Mouse (Mus musculus) left cerebral cortex, postnatal 10 days (tissue): ENCODE results near the gene Rer1. TPM values are rescaled to one million over a fixed set of nuclear protein-coding genes. Genes with fewer than 3 reads are reported as not detected.
"Not testable (repeated sequence)": the region's sequence is repeated elsewhere in the genome, so short reads cannot be mapped to it uniquely, and the experiment has no call there.

Experiments
- DNase-seq, 2 experiments: peaks; one replicate each; pipeline ENCODE4 v3.0.0; 2021 to 2022; ENCODE audit warnings: low spot score in 2 of 2, mixed read lengths in 1 of 2; ENCODE audit errors: extremely low spot score in 1 of 2
- intact Hi-C: fragments of 180-260 bp; cut with DNase I; formaldehyde crosslinking; loops from one replicate; pipeline ENCODE4 v1.15.1; 2025
- total RNA-seq, 2 experiments: library from RNA; stranded (reverse); gene quantifications; 2 replicates each; pipeline ENCODE4 v1.2.3; 2021

Gene Rer1
- total RNA-seq, 2 experiments from 2014 or later = 68.8 to 71.0 TPM

GRCm38 (mm10) chr4:155084351-155084750 is 1.8 kb downstream of the Rer1 start:
- DNase-seq = no peak
- intact Hi-C loops = no loop called here

DNA sequence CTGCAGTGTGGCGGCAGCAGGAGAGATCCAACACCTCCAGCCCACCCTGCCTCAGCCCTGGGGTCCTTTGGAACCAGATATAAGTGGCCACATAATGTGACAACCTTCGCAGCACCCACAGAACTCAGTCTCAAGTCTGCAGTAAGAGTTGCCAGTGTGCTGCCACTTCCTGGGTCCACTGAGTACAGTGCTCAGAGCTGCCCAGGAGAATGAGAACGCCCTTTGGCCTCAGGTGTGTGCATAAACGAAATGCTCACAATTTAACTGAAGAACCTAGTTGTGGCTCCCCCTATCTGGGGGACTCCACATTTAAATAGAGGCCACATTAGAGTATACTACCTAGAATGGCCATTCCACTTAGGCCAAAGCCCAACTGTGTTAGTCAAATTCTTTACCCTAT is 2.6 kb downstream of the Rer1 start:
- no peak for DNase-seq
- intact Hi-C loops = no loop called here

- intact Hi-C loops = no loop called here
- DNase-seq = no peak
Measured at GRCm38 (mm10) chr4:155079666-155080065, 6.5 kb downstream of the Rer1 start.

DNA sequence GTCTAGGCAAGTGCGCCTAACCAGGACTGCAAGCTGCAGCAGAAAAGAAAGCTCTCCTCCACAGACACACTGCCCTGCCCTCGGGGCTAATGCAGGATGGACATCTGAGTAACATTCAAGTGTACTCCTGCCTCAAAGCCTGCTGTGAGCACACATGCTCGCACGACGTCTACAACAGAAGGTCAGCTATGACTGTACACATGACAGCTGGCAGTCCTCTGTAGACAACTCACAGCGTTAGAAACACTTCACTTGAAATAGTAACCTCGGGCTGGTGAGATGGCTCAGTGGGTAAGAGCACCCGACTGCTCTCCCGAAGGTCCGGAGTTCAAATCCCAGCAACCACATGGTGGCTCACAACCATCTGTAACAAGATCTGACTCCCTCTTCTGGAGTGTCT is 7.4 kb downstream of the Rer1 start:
- intact Hi-C loops, DNase-seq: not testable (repeated sequence)

GRCm38 (mm10) chr4:155076677-155077076 is 9.5 kb downstream of the Rer1 start:
- DNase-seq = no peak
- intact Hi-C loops = no loop called here

DNA sequence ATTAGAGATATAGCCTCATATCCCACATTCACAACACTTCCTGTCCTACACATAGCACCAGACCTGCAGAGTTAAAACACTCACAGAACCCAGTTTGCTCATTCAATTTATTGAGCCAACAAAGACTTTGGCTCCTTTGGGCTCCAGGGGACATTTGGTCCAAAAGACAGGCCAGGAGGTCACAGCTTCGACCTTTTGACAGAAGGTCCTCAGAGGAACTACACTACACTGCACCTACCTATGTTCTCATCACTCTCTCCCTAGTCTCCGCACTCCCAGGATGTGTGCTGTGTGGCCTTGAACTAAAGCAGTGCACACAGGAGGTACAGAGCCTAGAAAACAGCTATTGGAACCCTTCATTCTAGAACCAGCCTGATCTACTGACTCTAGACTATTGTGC is 10.4 kb downstream of the Rer1 start:
- DNase-seq = no peak
- intact Hi-C loops = no loop called here

DNA sequence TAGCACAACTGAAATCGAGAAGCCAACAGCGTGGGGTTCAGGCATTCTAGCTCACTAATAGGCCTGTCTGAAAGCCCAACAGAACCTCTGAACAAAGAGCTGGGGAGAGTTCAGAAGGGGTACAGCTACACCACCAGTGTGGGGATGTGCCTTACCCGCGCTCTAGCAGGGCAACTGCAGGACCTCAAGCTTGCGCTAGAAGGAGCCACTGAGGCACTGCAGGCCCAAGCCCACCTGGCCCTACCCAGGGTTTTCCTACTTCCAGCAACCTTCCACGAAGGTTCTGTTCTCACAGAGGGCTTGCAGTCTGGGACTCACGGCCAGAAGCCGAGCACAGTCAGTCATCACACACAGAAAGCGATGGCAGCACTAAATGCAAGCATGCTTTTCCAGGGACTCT is 11.0 kb downstream of the Rer1 start:
- DNase-seq = no peak
- intact Hi-C loops = no loop called here

- intact Hi-C loops = no loop called here
- no peak for DNase-seq
Measured at GRCm38 (mm10) chr4:155074418-155074817, 11.8 kb downstream of the Rer1 start.

GRCm38 (mm10) chr4:155070921-155071320 is 15.3 kb downstream of the Rer1 start:
- intact Hi-C loops = no loop called here
- no peak for DNase-seq

- intact Hi-C loops = no loop called here
- DNase-seq = no peak
Measured at GRCm38 (mm10) chr4:155070199-155070598, 16.0 kb downstream of the Rer1 start.

DNA sequence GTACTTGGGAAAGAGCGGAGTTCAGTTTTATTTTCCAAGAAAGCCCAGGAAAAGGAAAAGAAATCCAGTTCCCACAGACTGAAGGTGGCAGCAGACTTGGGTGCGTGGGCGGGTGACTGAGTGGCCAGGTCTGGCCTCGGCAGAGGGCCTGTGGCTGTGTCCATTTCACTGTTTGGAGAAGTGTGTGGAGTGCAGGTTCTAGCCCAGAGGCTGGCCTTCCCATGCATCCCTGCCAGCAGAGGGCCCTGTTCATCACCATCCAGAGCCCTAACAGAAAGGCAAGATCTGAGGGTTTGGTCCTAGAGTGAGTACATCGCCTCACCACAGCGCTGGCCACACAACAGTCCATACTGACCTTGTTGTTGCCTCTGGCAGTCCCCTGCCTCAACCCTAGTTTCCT is 17.0 kb downstream of the Rer1 start:
- peak in 1 of 2 experiments; percentile 59 for DNase-seq
- intact Hi-C loops = loop anchor here (5.0 kb wide), 1 partner anchor 192 kb away; no protein-coding TSS in a partner anchor

DNA sequence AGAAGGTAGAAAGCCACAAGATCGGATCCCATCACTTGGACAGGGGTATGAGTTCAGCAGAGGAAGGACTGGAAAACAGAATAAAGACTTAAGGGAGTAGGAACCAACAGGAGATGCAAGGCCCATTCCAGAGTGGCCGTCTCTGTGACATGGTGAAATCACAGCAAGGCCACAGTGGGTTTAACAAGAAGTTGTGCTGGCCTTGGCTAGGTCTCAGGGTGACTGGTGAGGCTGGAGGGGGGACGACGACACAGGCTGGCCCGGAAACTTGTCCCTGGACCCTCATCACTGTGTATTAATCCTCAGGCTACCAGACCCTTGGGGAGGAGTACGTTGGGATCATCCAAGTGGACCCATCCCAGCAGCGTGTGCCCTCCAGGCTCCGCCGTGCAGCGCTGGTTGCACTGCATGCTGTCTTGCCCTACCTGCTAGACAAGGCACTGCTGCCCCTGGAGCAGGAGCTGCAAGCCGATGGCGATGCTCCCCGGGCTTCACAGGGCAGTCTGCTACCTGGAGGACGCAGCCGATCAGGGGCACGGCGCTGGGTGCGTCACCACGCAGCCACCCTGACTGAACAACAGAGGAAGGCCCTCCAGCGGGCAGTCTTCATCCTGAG is 17.7 kb downstream of the Rer1 start:
- no peak for DNase-seq
- intact Hi-C loops = loop anchor here (5.0 kb wide), 1 partner anchor 191 kb away; no protein-coding TSS in a partner anchor

DNA sequence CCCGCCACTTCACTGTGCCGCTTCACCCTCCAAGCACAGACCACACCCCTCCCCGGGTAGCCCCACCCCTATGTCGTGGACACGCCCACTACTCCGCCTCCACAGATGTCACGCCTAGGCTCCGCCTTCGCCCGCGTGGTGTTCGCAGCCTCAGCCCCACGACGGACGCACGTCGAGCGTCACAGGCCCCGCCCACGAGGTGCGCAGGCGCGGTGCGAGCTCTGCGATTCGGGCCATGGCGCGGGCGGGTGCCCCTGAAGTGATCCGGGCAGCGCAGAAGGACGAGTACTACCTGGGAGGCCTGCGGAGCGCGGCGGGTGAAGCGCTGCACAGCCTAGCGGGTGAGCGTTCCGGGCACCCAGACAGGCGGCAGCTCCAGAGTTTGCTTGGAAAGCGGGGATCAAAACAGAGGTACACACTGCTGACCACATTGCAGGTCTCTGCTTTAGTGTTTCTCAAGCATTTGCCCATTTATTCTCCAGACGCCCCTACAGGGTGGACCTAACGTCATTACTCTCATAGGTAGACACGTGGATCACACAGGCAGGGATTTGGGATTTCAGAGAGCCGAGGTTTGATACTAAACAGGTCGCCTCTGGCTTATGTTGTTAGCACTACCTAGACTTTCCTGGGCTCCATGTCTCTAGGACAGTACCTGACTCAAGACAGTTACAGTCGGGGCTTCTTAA is 19.2 kb downstream of the Rer1 start, which contains the start of gene Pex10:
Gene Pex10, plus strand, starts transcription at position 183 of the 689 bp plus-strand sequence.
- peak; percentile 94 to 98 for DNase-seq
- intact Hi-C loops = loop anchor here (5.0 kb wide), 1 partner anchor 190 kb away; no protein-coding TSS in a partner anchor

- intact Hi-C loops = loop anchor here (5.0 kb wide), 1 partner anchor 189 kb away; no protein-coding TSS in a partner anchor
- DNase-seq = peak; percentile 86 to 92
Measured at GRCm38 (mm10) chr4:155065970-155066833, 20.0 kb downstream of the Rer1 start.

GRCm38 (mm10) chr4:155064474-155064873 is 21.7 kb downstream of the Rer1 start:
- DNase-seq = no peak
- intact Hi-C loops = no loop called here

DNA sequence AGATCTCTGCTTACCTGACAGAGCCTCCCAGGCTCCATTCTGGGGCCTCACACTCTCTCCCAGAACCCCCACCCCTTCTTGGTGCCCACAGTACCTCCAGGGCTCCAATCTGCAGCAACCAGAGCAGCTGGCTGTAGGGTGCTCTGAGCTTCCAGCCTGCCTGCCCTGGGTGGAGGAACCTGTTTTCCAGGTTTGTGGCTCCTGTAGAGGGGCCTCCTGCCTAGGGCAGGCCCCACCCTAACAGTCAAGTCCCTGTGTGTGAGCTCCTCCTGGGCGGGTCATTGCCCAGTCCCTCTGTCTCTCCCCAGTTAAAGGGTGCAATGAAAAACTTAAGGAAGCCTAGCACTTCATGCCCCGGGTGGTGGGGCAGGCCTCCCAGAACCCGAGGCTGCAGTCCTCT is 22.3 kb downstream of the Rer1 start:
- DNase-seq = no peak
- intact Hi-C loops = loop anchor here (2.0 kb wide), 1 partner anchor 81 kb away; no protein-coding TSS in a partner anchor

GRCm38 (mm10) chr4:155058325-155058724 is 27.9 kb downstream of the Rer1 start:
- intact Hi-C loops = no loop called here

DNA sequence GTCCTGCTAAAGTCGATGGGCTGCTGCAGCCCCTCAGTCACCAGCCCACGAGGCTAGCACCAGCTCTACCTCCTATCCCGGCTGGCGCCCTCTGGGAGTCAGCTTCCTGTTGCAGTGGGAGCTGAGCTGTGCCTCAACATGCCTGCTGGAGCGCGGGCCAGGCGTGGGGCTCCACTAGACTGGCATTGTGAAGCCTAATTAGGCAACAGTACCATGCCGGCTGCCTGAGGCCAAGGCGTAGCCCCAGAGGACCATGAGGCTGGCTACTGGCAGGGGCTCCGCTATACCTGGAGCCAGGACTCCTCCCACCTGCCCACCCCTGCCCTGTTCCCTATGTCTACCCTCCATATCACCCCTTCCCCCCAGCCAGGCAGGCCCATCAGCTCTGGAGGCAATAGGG is 29.5 kb downstream of the Rer1 start, which contains the start of gene Plch2:
Gene Plch2, minus strand, starts transcription at position 61 of the 400 bp plus-strand sequence.
- intact Hi-C loops = loop anchor here (2.0 kb wide), 1 partner anchor 72 kb away; no protein-coding TSS in a partner anchor
- no peak for DNase-seq

More at GRCm38 (mm10) chr4:155058325-155058724, 27.9 kb downstream of the Rer1 start:
- no peak for DNase-seq

GRCm38 (mm10) chr4:155050116-155050515 is 36.1 kb downstream of the Rer1 start:
- intact Hi-C loops = no loop called here
- DNase-seq = no peak
